Mouse (Mus musculus): ENCODE results near the gene Stom. TPM values are rescaled to one million over a fixed set of nuclear protein-coding genes. Genes with fewer than 3 reads are reported as not detected.

Stom gene
- polyA plus RNA-seq, 1 experiment from 2014 or later = 18.6 TPM

GRCm38 (mm10) chr2:35283997-35284396 lies 52.8 kb downstream of the Stom start:
- Histone ChIP-seq H3K4me3 (no peak overlapping the region), H3K9me3 (no peaks in the 10 kb centered on the region), H3K9ac (no peak overlapping the region), H3K4me2 (no peak overlapping the region), H3K36me3 (no peaks in the 10 kb centered on the region), H3K4me1 (replicated peaks) (peaks cover 7% of the 10 kb centered on the region), H3K27me3 (peaks cover 49% of the 10 kb centered on the region), H3K27ac (no peak overlapping the region)
- WGBS = 90% methylated on average over 4 of the region's 4 CpGs
- ATAC-seq (ENCODE audit: low FRiP score) = no peak

DNA sequence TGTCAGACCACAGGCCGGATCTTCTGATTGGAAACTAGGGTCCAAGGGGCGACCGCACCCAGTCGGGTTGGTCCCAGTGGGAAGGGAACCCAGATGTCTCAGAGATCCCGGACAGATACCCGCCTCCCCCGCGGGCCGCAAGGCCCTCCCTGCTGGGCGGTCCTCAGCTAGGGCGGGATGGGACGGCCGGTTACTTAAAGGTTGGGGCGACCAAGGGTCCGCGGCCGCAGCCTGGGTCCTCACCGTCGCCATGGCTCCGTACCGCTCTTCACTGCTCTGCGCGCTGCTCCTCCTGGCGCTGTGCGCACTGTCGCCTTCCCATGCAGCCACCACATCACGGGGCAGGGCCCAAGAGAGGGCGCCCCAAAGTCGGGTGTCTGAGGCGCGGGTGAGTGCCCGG lies 54.6 kb downstream of the Stom start:
- H3K4me1 ChIP-seq (replicated peaks) = peaks cover 7% of the 10 kb centered on the region
- H3K27ac ChIP-seq = no peak overlapping the region
- peaks cover 49% of the 10 kb centered on the region for H3K27me3 ChIP-seq
- peak overlapping the region; percentile 55; the same call in 1 of the 2 replicates for H3K9ac ChIP-seq
- peak overlapping the region; percentile 52 for H3K4me2 ChIP-seq
- H3K9me3 ChIP-seq = no peaks in the 10 kb centered on the region
- H3K4me3 ChIP-seq = peak overlapping the region; percentile 28
- 3% methylated on average over 32 of the region's 32 CpGs for WGBS
- H3K36me3 ChIP-seq = no peaks in the 10 kb centered on the region
- ATAC-seq (ENCODE audit: low FRiP score) = no peak

DNA sequence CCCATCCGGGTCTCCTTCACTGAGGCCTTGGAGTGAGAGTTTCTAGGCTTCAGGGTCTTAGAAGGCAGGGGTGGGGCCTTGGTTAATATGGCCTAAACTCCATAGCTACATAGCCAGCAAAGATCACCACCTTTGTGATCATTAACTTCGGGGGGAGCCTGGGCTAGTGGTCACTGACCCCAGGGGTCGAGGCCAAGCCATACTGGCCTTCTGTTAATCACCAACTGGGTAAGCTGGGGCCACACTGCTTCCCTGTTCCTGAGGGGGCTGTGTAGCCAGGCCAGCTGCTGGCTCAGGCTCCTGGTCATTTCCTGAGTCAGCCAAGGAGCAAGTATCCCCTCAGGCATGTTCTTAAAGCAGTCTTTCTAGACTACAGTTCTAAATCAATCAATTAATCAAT lies 56.8 kb downstream of the Stom start:
- Histone ChIP-seq H3K9ac (no peak overlapping the region), H3K9me3 (no peaks in the 10 kb centered on the region), H3K4me2 (no peak overlapping the region), H3K4me1 (replicated peaks) (peaks cover 7% of the 10 kb centered on the region), H3K4me3 (no peak overlapping the region), H3K27ac (no peak overlapping the region), H3K36me3 (no peaks in the 10 kb centered on the region), H3K27me3 (peaks cover 48% of the 10 kb centered on the region)
- no peak for ATAC-seq (ENCODE audit: low FRiP score)
- WGBS = 64% methylated on average over 3 of the region's 3 CpGs

DNA sequence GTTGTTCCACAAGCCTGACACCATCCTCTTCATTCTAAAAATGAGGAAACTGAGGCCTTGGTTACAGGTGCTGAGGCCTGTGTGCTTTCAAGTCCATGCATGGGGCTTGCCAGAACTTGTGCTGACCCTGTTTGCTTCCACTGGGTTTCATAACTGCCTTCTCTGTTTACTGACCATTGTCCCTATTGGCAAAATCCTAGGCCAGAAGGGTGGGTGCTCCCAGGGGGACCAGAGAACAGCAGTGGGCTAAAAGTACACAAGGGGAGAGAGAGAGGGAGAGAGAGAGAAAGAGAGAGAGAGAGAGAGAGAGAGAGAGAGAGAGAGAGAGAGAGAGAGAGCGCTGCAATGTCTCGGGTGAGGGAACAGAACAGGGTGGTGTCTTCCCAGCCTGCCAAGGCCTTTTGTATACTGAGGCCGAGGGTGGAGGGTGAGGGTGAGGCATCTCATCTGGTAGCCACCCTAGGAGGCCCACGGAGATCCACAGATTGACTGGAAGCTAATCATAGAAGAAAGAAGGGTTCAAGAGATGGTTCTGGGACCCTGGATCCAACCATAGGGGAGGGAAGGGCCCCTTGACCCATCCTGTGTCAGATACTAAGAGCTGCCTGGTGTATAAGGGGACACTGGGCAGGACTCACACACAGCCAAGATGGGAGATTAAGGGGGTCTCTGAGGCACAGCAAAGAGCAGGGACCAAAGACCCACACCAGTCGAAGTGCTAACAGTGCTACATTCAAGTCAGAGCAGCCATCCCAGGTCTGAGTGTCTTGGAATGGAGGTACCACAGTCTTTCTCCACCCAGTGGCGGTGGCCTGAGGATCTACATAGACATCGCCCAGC lies 58.2 kb downstream of the Stom start:
- no peak overlapping the region for H3K9ac ChIP-seq
- WGBS = 89% methylated on average over 7 of the region's 7 CpGs
- H3K9me3 ChIP-seq = no peaks in the 10 kb centered on the region
- ATAC-seq (ENCODE audit: low FRiP score) = no peak
- H3K27ac ChIP-seq = no peak overlapping the region
- peaks cover 10% of the 10 kb centered on the region for H3K4me1 ChIP-seq (replicated peaks)
- H3K4me3 ChIP-seq = no peak overlapping the region
- no peak overlapping the region for H3K4me2 ChIP-seq
- H3K27me3 ChIP-seq = peaks cover 43% of the 10 kb centered on the region
- no peaks in the 10 kb centered on the region for H3K36me3 ChIP-seq

DNA sequence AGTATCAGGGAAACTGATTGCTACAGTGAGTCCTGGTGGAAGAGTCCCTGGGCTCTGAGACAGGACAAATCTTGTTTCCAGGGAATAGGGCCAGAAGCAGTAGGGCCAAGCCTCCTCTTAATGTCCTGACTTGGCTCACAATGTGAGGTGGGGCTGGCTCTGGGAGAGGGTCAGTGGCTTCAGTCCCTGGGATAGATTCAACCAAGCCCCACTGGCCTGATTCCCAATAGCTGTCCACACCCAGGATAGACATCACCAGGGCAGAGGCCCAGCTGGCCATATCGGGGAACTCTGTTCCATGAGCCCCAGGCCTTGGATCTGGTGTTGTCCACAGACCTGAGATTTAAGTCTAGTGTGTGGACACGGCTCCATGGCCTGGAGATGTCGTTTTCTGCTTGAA lies 59.1 kb downstream of the Stom start:
- Histone ChIP-seq H3K4me3 (no peak overlapping the region), H3K27me3 (peaks cover 33% of the 10 kb centered on the region), H3K36me3 (no peaks in the 10 kb centered on the region), H3K9me3 (no peaks in the 10 kb centered on the region), H3K4me2 (no peak overlapping the region), H3K27ac (no peak overlapping the region), H3K4me1 (replicated peaks) (peaks cover 15% of the 10 kb centered on the region), H3K9ac (no peak overlapping the region)
- 82% methylated on average over 3 of the region's 3 CpGs for WGBS
- no peak for ATAC-seq (ENCODE audit: low FRiP score)

- ATAC-seq (ENCODE audit: low FRiP score) = 0 out of 2 replicates have a peak, but pooled peaks have one; percentile 11
- Histone ChIP-seq H3K4me2 (no peak overlapping the region), H3K27me3 (0 out of 2 replicates have a peak, but pooled peaks cover 4% of the 10 kb centered on the region), H3K36me3 (no peaks in the 10 kb centered on the region), H3K4me3 (no peak overlapping the region), H3K9ac (no peak overlapping the region), H3K9me3 (no peaks in the 10 kb centered on the region), H3K4me1 (replicated peaks) (peaks cover 27% of the 10 kb centered on the region), H3K27ac (no peak overlapping the region)
- 51% methylated on average over 2 of the region's 2 CpGs for WGBS
These were observed 63.2 kb downstream of the Stom start for GRCm38 (mm10) chr2:35273536-35273935.

GRCm38 (mm10) chr2:35272881-35273280 lies 63.9 kb downstream of the Stom start:
- Histone ChIP-seq H3K36me3 (no peaks in the 10 kb centered on the region), H3K4me3 (no peak overlapping the region), H3K4me1 (replicated peaks) (peaks cover 27% of the 10 kb centered on the region), H3K9ac (no peak overlapping the region), H3K4me2 (no peak overlapping the region), H3K9me3 (no peaks in the 10 kb centered on the region), H3K27ac (no peak overlapping the region), H3K27me3 (0 out of 2 replicates have a peak, but pooled peaks cover 4% of the 10 kb centered on the region)
- WGBS = 87% methylated on average over 6 of the region's 6 CpGs
- ATAC-seq (ENCODE audit: low FRiP score) = no peak

- no peak overlapping the region for H3K27ac ChIP-seq
- H3K4me3 ChIP-seq = no peak overlapping the region
- no peak overlapping the region for H3K4me2 ChIP-seq
- H3K9ac ChIP-seq = no peak overlapping the region
- H3K4me1 ChIP-seq (replicated peaks) = peaks cover 27% of the 10 kb centered on the region
- no peaks in the 10 kb centered on the region for H3K36me3 ChIP-seq
- 67% methylated on average over 2 of the region's 2 CpGs for WGBS
- H3K27me3 ChIP-seq = 0 out of 2 replicates have a peak, but pooled peaks cover 7% of the 10 kb centered on the region
- no peaks in the 10 kb centered on the region for H3K9me3 ChIP-seq
- ATAC-seq (ENCODE audit: low FRiP score) = no peak
These were observed 65.0 kb downstream of the Stom start for GRCm38 (mm10) chr2:35271817-35272216.

DNA sequence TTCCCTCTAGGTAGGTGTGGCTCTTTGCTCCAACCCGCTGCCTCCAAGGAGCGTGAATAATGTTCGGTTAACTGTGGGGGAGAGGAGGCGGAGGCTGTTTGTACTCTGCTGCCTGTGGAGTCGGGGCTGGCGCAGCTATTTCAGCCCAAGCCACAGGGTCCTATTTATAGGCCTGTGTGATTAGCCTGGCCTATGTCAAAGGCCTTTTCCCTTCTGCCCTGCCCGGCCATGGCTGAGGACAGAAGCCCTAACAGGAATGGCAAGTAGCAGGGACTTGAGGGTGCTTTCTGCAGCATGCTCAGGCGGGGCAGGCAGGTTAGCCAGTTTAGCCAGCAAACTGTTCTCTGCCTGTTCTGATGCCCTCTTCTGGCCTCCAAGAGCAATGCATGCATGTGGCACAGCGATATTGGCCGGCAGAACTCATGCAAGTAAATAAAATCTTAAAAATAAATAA lies 66.2 kb downstream of the Stom start:
- 7% methylated on average over 10 of the region's 10 CpGs for WGBS
- peaks cover 27% of the 10 kb centered on the region for H3K4me1 ChIP-seq (replicated peaks)
- no peak overlapping the region for H3K27ac ChIP-seq
- peak; percentile 17; the same call in 1 of the 2 replicates for ATAC-seq (ENCODE audit: low FRiP score)
- H3K9ac ChIP-seq = peak overlapping the region; percentile 24; the same call in 1 of the 2 replicates
- no peaks in the 10 kb centered on the region for H3K36me3 ChIP-seq
- H3K4me2 ChIP-seq = peak overlapping the region; percentile 33; the same call in 1 of the 2 replicates
- H3K27me3 ChIP-seq = 0 out of 2 replicates have a peak, but pooled peaks cover 7% of the 10 kb centered on the region
- H3K4me3 ChIP-seq = no peak overlapping the region
- H3K9me3 ChIP-seq = no peaks in the 10 kb centered on the region

GRCm38 (mm10) chr2:35269716-35270260 lies 67.0 kb downstream of the Stom start:
- ATAC-seq (ENCODE audit: low FRiP score) = no peak
- Histone ChIP-seq H3K4me1 (replicated peaks) (peaks cover 30% of the 10 kb centered on the region), H3K27ac (no peak overlapping the region), H3K27me3 (0 out of 2 replicates have a peak, but pooled peaks cover 6% of the 10 kb centered on the region), H3K9me3 (no peaks in the 10 kb centered on the region), H3K9ac (no peak overlapping the region), H3K4me3 (no peak overlapping the region), H3K4me2 (no peak overlapping the region), H3K36me3 (no peaks in the 10 kb centered on the region)
- 75% methylated on average over 4 of the region's 4 CpGs for WGBS

DNA sequence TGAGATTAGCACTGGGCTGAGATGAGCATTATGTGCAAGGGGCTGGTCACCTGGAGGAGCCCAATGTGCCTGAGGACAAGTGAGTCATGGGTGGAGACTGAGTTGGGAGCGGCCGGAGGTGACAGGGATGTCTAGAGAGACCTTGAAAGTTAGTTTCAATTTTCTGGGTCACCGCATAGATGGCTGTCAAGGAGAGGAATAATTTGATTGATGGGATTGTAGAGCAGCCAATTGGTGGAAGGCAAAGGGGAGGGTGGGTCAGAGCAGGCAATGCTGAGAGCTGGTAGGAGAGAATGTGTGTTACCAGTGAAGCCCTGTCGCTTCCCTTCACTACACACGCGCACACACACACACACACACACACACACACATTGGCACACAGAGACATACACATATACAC lies 67.6 kb downstream of the Stom start:
- no peaks in the 10 kb centered on the region for H3K9me3 ChIP-seq
- ATAC-seq (ENCODE audit: low FRiP score) = no peak
- no peaks in the 10 kb centered on the region for H3K36me3 ChIP-seq
- H3K27me3 ChIP-seq = 0 out of 2 replicates have a peak, but pooled peaks cover 3% of the 10 kb centered on the region
- no peak overlapping the region for H3K4me2 ChIP-seq
- H3K9ac ChIP-seq = no peak overlapping the region
- WGBS = 76% methylated on average over 6 of the region's 6 CpGs
- H3K4me1 ChIP-seq (replicated peaks) = peaks cover 30% of the 10 kb centered on the region
- H3K4me3 ChIP-seq = no peak overlapping the region
- H3K27ac ChIP-seq = no peak overlapping the region

- H3K27me3 ChIP-seq = 0 out of 2 replicates have a peak, but pooled peaks cover 3% of the 10 kb centered on the region
- no peaks in the 10 kb centered on the region for H3K9me3 ChIP-seq
- no peak overlapping the region for H3K9ac ChIP-seq
- H3K4me2 ChIP-seq = no peak overlapping the region
- no peak overlapping the region for H3K27ac ChIP-seq
- H3K4me1 ChIP-seq (replicated peaks) = peaks cover 22% of the 10 kb centered on the region
- no peaks in the 10 kb centered on the region for H3K36me3 ChIP-seq
- H3K4me3 ChIP-seq = no peak overlapping the region
- ATAC-seq (ENCODE audit: low FRiP score) = no peak
- WGBS = 83% methylated on average over 10 of the region's 10 CpGs
These were observed 68.8 kb downstream of the Stom start for GRCm38 (mm10) chr2:35267876-35268566.

Data from hindbrain, embryonic 13.5 days (tissue).